Mouse (Mus musculus) lung, postnatal 4 days (tissue): ENCODE measurements around the gene Ralgps2.

Experiments
- DNase-seq, 2 experiments: peaks; one replicate each; pipeline ENCODE4 v3.0.0; 2021

The Ralgps2 gene

DNA sequence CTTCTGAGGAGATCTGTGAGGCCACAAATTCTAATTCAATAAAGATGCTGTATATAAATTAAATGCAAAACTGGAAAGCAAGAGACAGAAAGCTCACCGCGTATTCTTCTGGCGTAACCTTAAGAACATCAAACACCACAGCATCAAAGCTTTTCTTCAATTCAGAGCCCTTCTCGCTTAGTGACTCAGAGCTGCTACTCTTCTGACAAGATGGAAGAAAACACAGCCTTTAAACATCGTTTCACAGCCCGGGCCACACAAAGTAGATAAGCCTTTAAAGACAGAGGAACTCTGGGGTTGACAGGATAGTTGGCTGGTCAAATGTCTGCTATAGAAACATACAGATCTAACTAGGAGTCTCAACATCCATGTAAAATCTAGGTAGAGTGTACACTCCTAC, 37.7 kb downstream of the Ralgps2 start:
- DNase-seq = no peak

DNA sequence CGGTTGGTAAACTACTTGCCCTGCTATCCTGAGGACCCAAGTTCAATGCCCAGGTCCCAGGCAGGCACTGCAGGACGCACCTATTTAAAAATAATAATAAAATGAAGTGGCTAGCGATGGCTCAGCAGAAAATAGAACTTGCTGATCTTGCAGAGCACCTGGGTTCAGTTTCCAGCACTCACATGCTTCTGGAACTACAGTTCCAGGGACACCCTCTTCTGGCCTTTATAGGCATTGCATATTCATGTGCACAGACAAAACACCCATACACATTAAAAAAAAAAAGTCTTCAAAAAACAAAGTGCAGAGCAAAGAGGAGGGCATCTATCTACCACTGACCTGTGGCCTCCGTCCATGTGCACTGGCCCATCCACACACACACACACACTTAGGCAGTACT, 47.9 kb downstream of the Ralgps2 start:
- no peak for DNase-seq

DNA sequence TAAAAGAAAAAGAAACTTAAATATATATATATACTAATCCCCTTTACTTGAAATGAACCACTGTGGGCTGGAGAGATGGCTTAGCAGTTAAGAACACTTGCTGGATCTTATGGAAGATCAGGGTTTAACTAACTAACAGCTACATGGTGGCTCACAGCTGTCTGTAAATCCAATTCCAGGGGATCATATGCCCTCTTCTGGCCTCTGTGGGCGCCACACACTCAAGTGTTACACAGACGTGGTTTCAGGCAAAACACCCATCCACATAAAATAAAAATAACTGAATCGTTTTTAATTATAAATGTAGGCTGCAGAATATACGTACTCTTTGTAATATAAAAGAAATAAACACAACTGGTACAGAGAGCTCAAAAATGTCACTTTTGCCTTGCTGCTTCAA, 50.6 kb downstream of the Ralgps2 start:
- no peak for DNase-seq

DNA sequence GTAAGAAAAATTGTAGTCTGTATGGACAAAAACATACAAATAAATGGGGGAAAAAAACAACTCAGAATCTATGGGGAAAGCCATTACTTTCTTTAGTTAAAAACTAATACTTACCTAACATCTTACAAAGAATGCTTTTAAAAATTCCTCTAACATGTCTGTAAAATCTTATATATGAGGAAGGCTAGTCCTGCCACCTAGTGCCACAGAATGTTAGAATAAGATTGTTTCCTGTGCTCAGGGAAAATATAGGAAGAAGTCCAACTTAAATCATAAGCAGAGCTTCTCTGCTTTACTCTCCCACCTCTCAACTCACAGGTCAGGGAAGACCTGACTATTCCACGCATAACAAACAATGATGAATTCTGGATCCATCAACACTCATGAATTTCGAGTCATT, 53.5 kb downstream of the Ralgps2 start:
- no peak for DNase-seq

DNA sequence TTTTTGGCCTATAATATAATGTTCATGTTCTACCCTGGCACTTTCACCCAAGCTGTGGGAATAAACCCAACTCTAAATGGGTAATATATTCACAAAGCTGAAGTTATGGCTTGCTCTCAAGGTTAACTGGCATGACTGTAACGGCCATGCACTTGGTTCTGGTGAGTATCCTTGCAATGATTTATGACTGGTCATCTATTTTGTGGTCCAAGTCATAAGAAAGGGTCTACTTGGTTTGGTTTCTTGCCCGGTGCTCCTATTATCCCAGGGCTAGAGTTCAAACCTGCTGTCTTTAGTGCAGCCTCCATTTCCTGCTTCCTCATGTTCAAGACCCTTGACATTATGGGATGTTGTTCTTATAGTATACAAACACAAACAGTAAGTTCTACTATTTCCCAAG, 54.6 kb downstream of the Ralgps2 start:
- DNase-seq = no peak

DNA sequence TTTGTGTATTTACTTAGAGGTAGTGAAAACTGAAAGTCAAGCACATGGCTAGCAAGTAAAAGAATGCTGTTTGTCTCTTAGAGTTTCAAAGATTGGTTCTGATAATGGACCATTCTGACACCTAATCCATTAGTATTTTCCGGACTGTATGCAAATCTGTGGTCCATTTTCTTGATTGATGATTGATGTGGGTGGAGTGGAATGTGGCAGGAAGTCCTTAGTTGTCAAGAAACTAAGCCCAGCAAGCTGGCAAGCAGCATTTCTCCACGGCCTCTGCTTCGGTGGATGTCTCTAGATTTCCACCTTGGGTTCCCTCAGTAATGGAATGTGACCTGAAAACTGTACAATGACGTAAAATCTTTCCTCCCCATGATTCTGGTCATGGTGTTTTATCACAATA, 68.8 kb downstream of the Ralgps2 start:
- DNase-seq = no peak

DNA sequence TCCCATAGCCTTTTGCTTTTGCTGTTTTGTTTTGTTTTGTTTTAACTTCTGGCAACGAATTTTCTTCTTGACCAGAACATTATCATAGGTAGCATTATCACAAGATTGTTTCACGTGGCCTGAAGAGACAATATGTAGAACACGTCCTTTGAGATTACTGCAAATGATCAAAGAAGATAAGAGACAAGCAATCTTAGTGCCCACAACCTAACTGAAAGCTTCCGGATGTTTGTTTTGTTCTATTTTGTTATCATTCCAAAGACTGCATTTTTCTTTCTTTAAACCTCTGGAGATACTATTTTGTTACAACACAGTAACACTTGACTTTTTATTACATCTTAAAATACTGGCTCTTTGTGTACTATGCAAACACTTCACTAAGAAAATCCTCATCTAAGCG, 69.4 kb downstream of the Ralgps2 start:
- DNase-seq = no peak

DNA sequence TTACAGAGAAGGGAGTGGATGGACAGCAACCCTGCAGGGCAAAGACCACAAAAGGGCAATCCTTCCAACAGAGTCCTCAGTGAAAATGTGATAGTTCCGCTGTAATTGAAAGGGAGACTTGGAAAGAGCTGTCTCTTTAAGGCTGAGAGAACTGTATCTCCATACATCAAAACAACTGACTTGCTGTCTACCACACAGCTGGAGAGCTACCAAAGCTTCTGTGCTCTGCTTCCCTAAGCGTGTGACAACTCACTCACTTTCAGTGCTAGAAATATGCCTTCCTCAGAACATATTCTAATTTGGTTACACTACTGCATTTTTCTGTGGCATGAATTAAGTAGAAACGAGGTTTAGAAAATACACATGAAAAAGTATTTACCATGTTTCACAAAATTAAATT, 75.2 kb downstream of the Ralgps2 start:
- DNase-seq = no peak

DNA sequence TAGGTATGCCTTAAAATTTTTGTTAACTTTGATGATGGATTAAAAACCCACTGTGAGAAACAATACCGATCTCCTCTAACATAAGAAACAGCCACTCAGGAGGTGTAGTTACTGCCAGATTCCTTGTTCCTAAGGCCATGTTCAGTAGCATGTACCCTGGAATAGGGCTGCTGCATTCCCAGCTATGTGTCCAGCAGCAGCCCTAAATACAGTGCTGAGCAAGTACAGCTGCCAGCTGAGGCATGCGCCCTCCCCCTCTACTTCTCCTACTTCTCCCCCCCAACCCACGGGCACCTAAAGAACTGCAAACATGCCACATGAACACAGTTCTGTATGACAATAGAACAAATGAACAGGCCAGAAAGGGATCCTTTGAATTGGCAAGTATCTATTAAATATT, 75.7 kb downstream of the Ralgps2 start:
- DNase-seq = no peak

DNA sequence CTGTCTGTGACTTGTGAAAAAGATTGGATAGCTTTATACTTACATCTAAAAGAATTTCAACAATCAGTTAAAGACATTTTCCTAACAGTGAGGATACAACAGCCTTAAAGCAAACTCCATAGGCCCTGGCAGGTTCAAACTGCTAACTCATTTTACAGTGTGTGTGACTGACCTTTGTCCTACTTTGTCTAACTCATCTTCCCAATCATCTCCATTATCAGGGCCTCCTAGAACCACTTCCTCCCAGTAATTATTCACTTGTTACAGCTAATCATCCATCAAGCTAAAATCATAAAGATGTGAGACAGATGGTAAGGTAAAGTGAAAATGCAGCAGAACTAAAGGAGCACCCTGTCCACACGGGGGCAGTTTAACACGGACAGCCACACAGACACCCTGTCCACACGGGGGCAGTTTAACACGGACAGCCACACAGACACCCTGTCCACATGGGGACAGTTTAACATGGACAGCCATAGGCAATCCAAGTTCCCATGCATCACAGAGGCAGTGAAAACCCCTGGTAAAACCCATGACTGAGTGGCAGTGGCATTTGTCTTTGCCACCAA, 77.9 kb downstream of the Ralgps2 start:
- DNase-seq = no peak

DNA sequence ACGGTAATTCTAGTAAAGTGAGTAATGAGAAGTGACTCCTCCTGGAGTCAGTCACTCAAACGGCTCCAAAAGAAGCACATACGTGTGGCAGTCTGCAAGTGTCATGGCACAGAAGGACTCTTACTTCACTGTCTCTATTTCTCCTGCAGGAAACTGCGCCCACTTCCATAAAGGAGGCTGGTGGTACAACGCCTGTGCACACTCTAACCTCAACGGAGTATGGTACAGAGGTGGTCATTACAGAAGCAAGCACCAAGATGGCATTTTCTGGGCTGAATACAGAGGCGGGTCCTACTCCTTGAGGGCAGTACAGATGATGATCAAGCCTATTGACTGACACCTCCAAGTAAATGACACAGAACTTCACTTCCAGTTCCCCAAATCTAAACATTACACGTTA, 79.2 kb downstream of the Ralgps2 start:
- no peak for DNase-seq

DNA sequence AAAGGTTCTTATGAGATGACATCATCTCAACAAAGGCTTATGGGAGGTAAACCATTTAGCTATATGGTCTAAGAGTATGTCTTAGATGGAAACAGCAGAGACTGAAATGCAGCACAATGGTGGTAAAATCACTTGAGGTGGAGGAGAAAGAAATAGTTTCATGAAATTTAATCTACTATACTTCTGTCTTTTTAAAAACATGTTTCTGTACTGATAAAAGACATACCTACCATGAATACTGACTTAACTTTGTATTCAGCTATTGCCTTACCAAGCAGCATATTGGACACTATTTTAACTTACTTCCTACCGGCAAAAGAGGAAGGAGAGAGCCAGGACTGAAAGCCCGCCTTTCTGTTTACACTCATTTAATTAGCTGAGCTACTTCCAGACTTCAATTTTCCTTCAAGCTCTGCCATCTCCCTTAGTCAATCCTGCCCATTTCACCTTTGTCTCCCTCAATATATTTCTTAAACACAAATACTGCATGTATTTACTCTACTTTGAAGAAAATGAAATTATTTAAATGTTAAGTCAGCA, 79.6 kb downstream of the Ralgps2 start:
- DNase-seq = no peak

DNA sequence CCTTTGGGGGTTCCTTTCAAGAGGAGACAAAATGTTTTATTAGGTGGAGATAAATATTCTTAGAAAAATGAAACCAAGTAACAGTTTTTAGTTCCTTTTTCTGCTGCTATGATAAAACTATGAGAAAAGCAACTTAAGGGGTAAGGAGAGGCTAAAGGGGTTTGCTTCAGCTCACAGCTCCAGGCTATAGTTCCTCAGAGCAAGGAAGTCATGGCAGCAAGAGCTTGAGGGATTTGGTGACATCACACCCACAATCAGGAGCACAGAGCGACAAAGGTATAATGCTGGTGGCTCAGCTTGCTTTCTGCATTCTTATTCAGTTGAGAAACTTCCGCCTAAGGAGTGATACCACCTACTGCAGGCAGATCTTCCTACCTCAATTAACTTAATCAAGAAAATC, 80.3 kb downstream of the Ralgps2 start:
- no peak for DNase-seq

DNA sequence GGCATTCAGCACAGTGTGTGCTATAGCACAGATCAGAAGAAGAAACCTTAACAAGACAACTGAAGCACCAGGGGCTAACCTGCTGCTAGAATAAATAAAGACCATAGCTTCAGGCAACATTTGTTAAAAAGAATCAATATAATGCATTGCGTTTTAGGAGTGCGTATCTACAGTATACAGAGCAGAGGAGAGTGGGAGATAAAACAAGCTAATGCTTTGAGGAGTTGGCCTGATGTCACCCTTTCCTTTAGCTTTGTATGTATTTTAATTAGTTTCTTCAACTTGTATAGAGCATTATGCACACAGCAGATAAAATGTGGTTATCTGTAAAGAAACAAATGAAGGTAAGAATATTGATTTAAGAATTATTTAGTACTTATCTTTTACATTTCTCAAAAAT, 82.8 kb downstream of the Ralgps2 start:
- DNase-seq = no peak

DNA sequence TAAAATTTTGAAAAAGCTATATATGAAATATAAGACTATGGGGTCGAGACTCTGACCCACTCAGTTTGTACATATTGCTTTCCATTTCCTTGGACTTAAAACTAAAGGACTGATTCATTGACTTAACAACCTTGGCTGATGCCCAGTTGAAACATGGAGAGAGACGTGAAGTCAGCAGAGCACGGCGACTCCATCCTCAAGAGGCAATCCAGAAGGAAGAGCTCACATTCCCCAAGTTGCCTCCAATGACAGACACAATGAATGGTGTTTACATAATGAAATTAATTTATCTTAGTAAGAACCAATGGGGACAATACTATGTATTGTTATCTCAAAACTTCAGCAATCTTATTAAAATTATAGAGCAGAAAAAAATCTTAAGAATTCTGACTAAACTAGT, 84.9 kb downstream of the Ralgps2 start:
- DNase-seq = no peak

DNA sequence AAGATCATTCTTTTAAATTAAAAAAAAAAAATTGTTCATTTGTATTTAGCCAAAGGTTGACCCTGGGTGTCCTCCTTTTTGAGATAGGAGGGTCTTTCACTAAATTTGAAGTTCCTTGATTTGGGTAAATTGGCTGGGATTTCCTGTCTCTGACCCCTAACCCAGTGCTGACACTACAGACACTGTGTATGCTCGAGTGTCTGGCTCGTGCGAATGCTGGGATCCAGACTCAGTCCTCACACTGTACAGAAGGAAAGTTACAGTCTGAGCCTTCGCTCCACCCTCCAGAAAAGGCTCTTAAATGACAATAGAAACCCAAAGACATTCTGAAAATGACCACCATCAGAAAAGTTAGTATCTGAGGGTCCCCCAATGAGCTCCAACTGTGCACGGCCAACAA, 86.6 kb downstream of the Ralgps2 start:
- no peak for DNase-seq

DNA sequence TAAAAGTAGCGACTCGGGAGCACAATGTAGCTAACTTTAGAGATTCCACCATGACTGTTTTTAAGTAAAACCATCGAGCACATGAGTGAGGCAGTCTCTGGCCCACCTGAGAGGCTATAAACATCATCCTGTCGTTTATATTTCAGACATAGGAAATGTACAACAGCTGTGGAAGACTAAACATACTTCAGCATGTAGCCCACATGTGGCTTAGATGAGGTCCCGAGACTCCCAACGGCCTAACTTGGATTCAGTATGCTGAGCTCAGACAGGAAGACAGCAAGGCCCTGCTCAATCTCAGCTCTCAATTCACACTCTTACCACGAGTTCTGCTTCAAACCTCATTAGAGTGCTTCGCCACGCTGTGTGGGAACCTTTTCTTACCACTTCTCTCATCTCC, 87.0 kb downstream of the Ralgps2 start:
- no peak for DNase-seq

DNA sequence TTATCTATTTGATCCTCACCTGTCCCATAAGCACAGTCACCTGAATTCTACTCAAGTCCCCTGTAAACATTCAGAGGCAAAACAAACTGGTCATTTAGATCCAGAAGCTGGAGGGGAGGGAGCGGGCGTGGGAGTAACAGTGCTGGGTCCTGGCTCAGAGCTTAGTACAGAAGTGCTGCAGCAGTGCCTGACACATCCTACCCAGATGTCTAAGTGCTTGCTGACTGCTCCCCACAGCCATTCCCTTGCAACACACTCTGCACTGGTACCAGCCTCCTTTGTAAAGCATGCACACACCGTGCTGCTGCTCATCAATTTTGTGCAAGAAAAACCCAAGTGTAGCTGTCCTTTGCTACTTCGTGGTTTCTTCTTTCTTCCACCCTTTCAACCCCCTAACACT, 92.3 kb downstream of the Ralgps2 start:
- no peak for DNase-seq

DNA sequence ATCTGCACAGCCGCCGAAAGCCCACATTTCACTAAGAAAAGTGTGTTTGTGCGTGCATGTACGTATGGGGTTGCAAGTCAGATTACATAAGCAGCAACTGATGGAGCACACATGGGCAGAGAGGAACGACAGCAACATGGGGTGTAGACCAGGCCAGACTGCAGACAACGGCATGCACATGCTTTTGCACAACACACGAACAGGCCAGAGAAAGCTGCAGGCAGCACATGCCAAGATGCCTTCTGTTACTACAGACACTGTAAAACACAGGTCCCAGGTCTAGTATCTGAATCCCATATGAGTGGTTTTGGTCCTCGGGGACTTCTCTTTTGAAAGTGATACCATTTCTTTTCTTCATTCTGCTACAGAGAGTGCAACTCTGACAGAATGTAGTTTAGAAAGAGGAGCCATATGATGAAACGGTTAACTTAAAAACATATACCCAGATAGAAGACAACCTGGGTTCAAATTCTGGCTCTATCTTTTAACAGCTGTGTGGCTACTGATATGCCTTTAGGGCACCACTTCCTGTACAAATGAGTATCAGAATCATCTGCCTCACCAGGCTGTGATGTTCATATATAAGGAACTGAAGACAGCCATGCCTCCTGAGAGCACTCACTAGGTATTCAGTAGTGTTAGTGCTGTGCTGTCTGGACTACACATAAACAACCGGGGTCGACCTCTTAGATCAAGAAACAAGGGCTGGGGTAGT, 97.6 kb downstream of the Ralgps2 start:
- no peak for DNase-seq

DNA sequence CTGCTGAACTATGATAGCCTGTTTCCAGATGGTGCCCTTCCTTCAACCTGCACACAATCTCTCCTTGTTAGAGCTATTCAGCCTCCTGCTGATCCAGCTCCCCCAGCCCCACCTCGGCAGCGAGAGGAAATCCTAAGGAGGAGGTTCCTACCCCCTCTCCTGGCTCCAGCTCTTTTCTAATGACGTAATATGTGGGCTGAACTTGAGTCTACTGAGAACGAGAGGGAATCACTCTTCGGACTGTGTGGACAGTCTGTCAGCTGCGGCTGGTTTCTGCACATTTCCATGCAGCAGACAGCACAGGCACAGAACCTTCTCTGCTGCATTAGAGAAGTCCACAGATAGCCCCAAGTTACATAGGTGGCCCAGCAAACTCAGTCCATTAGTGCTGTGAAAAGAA, 100.7 kb downstream of the Ralgps2 start:
- DNase-seq = peak; percentile 45 to 53

DNA sequence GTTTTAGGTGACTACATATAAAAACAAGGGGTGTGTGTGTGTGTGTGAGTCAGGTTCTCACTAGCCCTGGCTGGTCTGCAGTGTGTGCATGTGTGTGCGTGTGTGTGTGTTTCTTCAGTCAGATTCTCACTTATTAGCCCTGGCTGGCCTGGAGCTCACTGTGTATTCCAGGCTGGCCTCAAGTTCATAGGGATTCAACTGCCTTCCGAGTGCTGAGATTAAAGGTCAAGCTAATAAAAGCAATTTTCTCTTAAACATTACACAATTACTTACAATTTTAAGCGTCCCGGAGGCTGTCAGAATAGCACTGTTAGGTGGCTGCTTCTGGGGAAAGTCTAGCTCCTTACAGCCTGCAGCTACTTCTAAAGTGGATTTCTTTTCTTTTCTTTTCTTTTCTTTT, 101.2 kb downstream of the Ralgps2 start, which contains the start of gene Angptl1:
Gene Angptl1 (plus strand): TSS at position 386 of the 400 bp plus-strand sequence.
- DNase-seq = no peak

DNA sequence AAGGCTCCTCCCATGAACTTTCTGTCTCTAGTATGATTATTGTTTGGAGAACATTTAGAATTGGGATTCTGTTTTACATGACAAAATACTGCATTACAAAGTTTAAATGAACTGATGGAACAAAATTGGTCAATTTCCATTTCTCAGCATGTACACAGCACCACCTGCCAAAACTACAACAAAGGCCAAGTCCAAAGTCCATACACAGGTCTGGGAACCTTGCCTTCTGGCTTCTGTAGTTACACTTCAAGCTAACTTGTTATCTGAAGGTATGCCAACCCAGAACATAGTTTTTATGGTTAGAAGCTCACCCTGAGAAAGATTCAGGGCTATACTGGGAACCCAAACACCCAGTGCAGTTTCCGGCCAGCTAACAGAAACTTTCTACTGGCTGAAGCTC, 120.2 kb downstream of the Ralgps2 start:
- no peak for DNase-seq

DNA sequence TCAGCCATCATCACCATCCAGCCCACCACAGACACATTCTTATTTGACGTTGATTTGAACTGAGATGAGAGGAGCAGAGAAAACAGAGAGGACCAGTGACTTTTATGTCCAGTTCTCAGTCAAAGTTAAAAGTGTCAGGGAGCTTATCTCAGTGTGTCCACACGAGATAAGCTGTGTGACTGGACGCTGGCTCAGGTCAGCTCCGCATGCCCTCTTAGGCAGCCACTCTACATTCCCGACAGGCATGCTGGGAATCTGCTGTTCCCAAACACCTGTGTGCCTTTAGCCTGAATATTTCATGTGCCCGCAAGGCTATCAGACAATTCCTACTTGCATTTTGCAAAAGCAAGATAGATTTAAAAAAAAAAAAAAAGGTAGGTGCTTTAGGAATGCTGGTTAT, 125.9 kb downstream of the Ralgps2 start:
- DNase-seq = peak; percentile 26 to 57

DNA sequence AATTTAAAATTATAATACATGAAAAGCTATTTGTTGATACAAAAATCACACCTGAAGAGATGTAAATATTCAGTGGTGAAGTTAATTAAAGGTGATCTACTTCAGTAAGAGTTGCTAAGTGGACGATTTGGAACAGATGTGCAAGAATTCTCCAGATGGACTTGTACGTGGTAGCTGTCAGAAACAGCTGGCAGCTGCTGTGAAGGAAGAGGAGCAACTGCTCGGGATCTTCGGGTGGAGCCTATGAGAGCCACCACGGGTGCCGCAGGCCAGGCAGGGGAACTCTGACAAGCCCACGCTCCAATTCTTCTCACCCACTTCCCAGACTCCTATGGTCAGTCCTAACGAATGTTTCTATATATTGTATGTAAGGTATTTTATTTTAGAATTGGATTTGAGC, 126.7 kb downstream of the Ralgps2 start:
- DNase-seq = peak in 1 of 2 experiments; percentile 29

DNA sequence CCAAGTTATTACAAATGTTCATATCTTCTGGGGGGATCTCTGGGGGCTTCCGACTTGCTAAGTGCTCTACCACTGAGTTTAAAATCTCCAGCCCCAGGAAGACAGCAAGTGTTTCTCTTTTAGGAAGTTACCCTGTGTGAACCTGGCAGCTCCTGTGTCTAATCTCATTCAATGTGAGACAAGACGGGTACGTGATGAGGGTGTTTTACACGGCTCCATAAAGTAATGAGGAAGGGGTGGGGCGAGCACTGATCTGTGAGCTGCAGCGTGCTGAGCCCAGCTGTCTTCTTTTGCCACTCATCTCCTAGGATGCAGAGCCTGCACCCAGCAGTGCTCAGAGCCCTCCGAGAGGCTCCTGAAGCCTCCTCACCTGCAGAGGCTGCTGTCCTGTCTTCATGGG, 127.5 kb downstream of the Ralgps2 start:
- no peak for DNase-seq
